Mouse (Mus musculus) mature B cell (primary cell): Measurements from ENCODE around the gene Snrnp27.

Source experiments
- in situ Hi-C: fragments of 300-500 bp; cut with MboI; formaldehyde crosslinking; loops from 2 replicates; pipeline ENCODE4 v1.14.3; 2019

Snrnp27 gene

GRCm38 (mm10) chr6:86665560-86666307, 18.6 kb downstream of the Snrnp27 start:
- in situ Hi-C loops: no loop called here

GRCm38 (mm10) chr6:86665076-86665475, 19.2 kb downstream of the Snrnp27 start:
- in situ Hi-C loops: no loop called here

GRCm38 (mm10) chr6:86660161-86660877, 24.0 kb downstream of the Snrnp27 start:
- in situ Hi-C loops: no loop called here

- in situ Hi-C loops: no loop called here
Measured at GRCm38 (mm10) chr6:86658501-86658900, 25.8 kb downstream of the Snrnp27 start.

- in situ Hi-C loops: no loop called here
Measured at GRCm38 (mm10) chr6:86654270-86654916, 29.9 kb downstream of the Snrnp27 start.

- in situ Hi-C loops: no loop called here
Measured at GRCm38 (mm10) chr6:86653026-86653425, 31.3 kb downstream of the Snrnp27 start.

GRCm38 (mm10) chr6:86646143-86646542, 38.2 kb downstream of the Snrnp27 start:
- in situ Hi-C loops: no loop called here

- in situ Hi-C loops: no loop called here
Measured at GRCm38 (mm10) chr6:86645551-86645950, 38.8 kb downstream of the Snrnp27 start.

GRCm38 (mm10) chr6:86644775-86645400, 39.4 kb downstream of the Snrnp27 start:
- in situ Hi-C loops: no loop called here

GRCm38 (mm10) chr6:86641716-86642115, 42.6 kb downstream of the Snrnp27 start:
- in situ Hi-C loops: no loop called here

- in situ Hi-C loops: no loop called here
Measured at GRCm38 (mm10) chr6:86640776-86641175, 43.5 kb downstream of the Snrnp27 start.

GRCm38 (mm10) chr6:86640161-86640560, 44.2 kb downstream of the Snrnp27 start:
- in situ Hi-C loops: no loop called here

GRCm38 (mm10) chr6:86639180-86640160, 44.9 kb downstream of the Snrnp27 start:
- in situ Hi-C loops: no loop called here

GRCm38 (mm10) chr6:86638434-86638833, 45.9 kb downstream of the Snrnp27 start:
- in situ Hi-C loops: no loop called here

GRCm38 (mm10) chr6:86637860-86638259, 46.5 kb downstream of the Snrnp27 start:
- in situ Hi-C loops: no loop called here

GRCm38 (mm10) chr6:86637171-86637835, 47.0 kb downstream of the Snrnp27 start:
- in situ Hi-C loops: no loop called here

GRCm38 (mm10) chr6:86636495-86636894, 47.8 kb downstream of the Snrnp27 start:
- in situ Hi-C loops: no loop called here

- in situ Hi-C loops: no loop called here
Measured at GRCm38 (mm10) chr6:86630141-86630540, 54.2 kb downstream of the Snrnp27 start.

- in situ Hi-C loops: no loop called here
Measured at GRCm38 (mm10) chr6:86627946-86628345, 56.4 kb downstream of the Snrnp27 start, which contains the start of gene Asprv1. Gene Asprv1 (plus strand): TSS chr6:86628164.
